Mouse (Mus musculus): ENCODE results near the gene Ralgapa2.

DNA sequence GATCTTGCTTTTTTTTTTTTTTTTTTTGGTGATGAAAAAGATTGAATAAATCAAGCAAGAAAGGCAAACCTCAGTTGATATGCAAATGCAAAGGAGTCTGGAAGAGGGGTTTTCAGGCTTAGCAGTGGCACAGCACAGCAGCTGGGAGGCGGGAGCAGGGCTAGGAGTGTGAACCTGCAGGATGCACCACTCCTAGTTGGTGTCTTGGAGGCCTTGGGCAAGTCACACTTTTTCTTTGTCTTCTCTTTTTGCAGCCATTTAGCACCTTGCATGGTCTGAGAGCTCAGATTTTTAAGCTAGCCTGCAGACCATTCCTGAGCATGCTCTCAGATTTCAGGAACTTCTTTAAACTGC lies 231.2 kb downstream of the Ralgapa2 start:
- TF ChIP-seq CTCF (IDR thresholded peaks at IDR 0.05; ENCODE audit: low read depth, low read length): no peak
- TF ChIP-seq EP300 (IDR thresholded peaks at IDR 0.05; ENCODE audit: insufficient read depth, low read depth, low read length): no peak

All from ES-Bruce4 (cell line).